Mouse (Mus musculus): Measurements from ENCODE around the gene Casq2. TPM values are rescaled to one million over a fixed set of nuclear protein-coding genes. Genes with fewer than 3 reads are reported as not detected.

Gene Casq2
- polyA plus RNA-seq, 1 experiment from 2014 or later: 6.5 TPM

- Histone ChIP-seq H3K4me1 (replicated peaks) (no peaks in the 10 kb centered on the region), H3K4me3 (replicated peaks) (no peak overlapping the region), H3K4me2 (no peak overlapping the region), H3K36me3 (replicated peaks) (no peaks in the 10 kb centered on the region; the same call in none of the 2 replicates), H3K9ac (no peak overlapping the region), H3K27me3 (no peaks in the 10 kb centered on the region), H3K9me3 (replicated peaks) (no peaks in the 10 kb centered on the region), H3K27ac (replicated peaks) (no peak overlapping the region)
- WGBS (ENCODE audit: insufficient replicate concordance): 63% methylated on average over 4 of the region's 4 CpGs
- no peak for ATAC-seq (ENCODE audit: insufficient read depth)
Observed at GRCm38 (mm10) chr3:102179869-102180268, 93.7 kb downstream of the Casq2 start.

GRCm38 (mm10) chr3:102180746-102181145 lies 94.5 kb downstream of the Casq2 start:
- Histone ChIP-seq H3K9ac (no peak overlapping the region), H3K4me2 (no peak overlapping the region), H3K27me3 (no peaks in the 10 kb centered on the region), H3K9me3 (replicated peaks) (no peaks in the 10 kb centered on the region), H3K4me1 (replicated peaks) (no peaks in the 10 kb centered on the region), H3K27ac (replicated peaks) (no peak overlapping the region), H3K4me3 (replicated peaks) (no peak overlapping the region), H3K36me3 (replicated peaks) (no peaks in the 10 kb centered on the region; the same call in none of the 2 replicates)
- 66% methylated on average over 7 of the region's 7 CpGs for WGBS (ENCODE audit: insufficient replicate concordance)
- no peak for ATAC-seq (ENCODE audit: insufficient read depth)

GRCm38 (mm10) chr3:102181191-102181590 lies 95.0 kb downstream of the Casq2 start:
- WGBS (ENCODE audit: insufficient replicate concordance): 74% methylated on average over 4 of the region's 4 CpGs
- ATAC-seq (ENCODE audit: insufficient read depth): no peak
- H3K9me3 ChIP-seq (replicated peaks): no peaks in the 10 kb centered on the region
- no peaks in the 10 kb centered on the region for H3K27me3 ChIP-seq
- H3K4me2 ChIP-seq: no peak overlapping the region
- H3K4me3 ChIP-seq (replicated peaks): no peak overlapping the region
- H3K4me1 ChIP-seq (replicated peaks): no peaks in the 10 kb centered on the region
- no peak overlapping the region for H3K9ac ChIP-seq
- H3K36me3 ChIP-seq (replicated peaks): no peaks in the 10 kb centered on the region; the same call in none of the 2 replicates
- no peak overlapping the region for H3K27ac ChIP-seq (replicated peaks)

- ATAC-seq (ENCODE audit: insufficient read depth): no peak
- 63% methylated on average over 2 of the region's 2 CpGs for WGBS (ENCODE audit: insufficient replicate concordance)
Observed at GRCm38 (mm10) chr3:102182601-102183000, 96.4 kb downstream of the Casq2 start.

GRCm38 (mm10) chr3:102184721-102185120 lies 98.5 kb downstream of the Casq2 start:
- Histone ChIP-seq H3K36me3 (replicated peaks) (no peaks in the 10 kb centered on the region; the same call in none of the 2 replicates), H3K4me2 (no peak overlapping the region), H3K4me3 (replicated peaks) (no peak overlapping the region), H3K27ac (replicated peaks) (no peak overlapping the region), H3K27me3 (no peaks in the 10 kb centered on the region), H3K9me3 (replicated peaks) (no peaks in the 10 kb centered on the region), H3K4me1 (replicated peaks) (no peaks in the 10 kb centered on the region), H3K9ac (no peak overlapping the region)
- ATAC-seq (ENCODE audit: insufficient read depth): no peak
- WGBS (ENCODE audit: insufficient replicate concordance): 64% methylated on average over 5 of the region's 5 CpGs

More at GRCm38 (mm10) chr3:102182601-102183000, 96.4 kb downstream of the Casq2 start:
- Histone ChIP-seq H3K27ac (replicated peaks) (no peak overlapping the region), H3K4me3 (replicated peaks) (no peak overlapping the region), H3K27me3 (no peaks in the 10 kb centered on the region), H3K4me2 (no peak overlapping the region), H3K4me1 (replicated peaks) (no peaks in the 10 kb centered on the region), H3K9me3 (replicated peaks) (no peaks in the 10 kb centered on the region), H3K9ac (no peak overlapping the region), H3K36me3 (replicated peaks) (no peaks in the 10 kb centered on the region; the same call in none of the 2 replicates)

GRCm38 (mm10) chr3:102187401-102187800 lies 101.2 kb downstream of the Casq2 start:
- Histone ChIP-seq H3K9ac (no peak overlapping the region), H3K27ac (replicated peaks) (no peak overlapping the region), H3K27me3 (peaks cover 7% of the 10 kb centered on the region), H3K4me1 (replicated peaks) (no peaks in the 10 kb centered on the region), H3K9me3 (replicated peaks) (no peaks in the 10 kb centered on the region), H3K4me2 (no peak overlapping the region), H3K36me3 (replicated peaks) (no peaks in the 10 kb centered on the region; the same call in 1 of the 2 replicates), H3K4me3 (replicated peaks) (no peak overlapping the region)
- WGBS (ENCODE audit: insufficient replicate concordance): 53% methylated on average over 4 of the region's 4 CpGs
- no peak for ATAC-seq (ENCODE audit: insufficient read depth)

GRCm38 (mm10) chr3:102188972-102189371 lies 102.8 kb downstream of the Casq2 start:
- ATAC-seq (ENCODE audit: insufficient read depth): no peak
- Histone ChIP-seq H3K36me3 (replicated peaks) (no peaks in the 10 kb centered on the region), H3K4me3 (replicated peaks) (no peak overlapping the region), H3K9me3 (replicated peaks) (no peaks in the 10 kb centered on the region), H3K4me2 (no peak overlapping the region), H3K27ac (replicated peaks) (no peak overlapping the region), H3K9ac (no peak overlapping the region), H3K4me1 (replicated peaks) (peaks cover under 1% of the 10 kb centered on the region; the same call in 1 of the 2 replicates), H3K27me3 (peaks cover 22% of the 10 kb centered on the region)
- 60% methylated on average over 6 of the region's 6 CpGs for WGBS (ENCODE audit: insufficient replicate concordance)

- Histone ChIP-seq H3K27ac (replicated peaks) (no peak overlapping the region), H3K4me2 (no peak overlapping the region), H3K4me3 (replicated peaks) (no peak overlapping the region), H3K9ac (no peak overlapping the region), H3K9me3 (replicated peaks) (no peaks in the 10 kb centered on the region), H3K36me3 (replicated peaks) (no peaks in the 10 kb centered on the region), H3K27me3 (peaks cover 33% of the 10 kb centered on the region), H3K4me1 (replicated peaks) (peaks cover 5% of the 10 kb centered on the region; the same call in 1 of the 2 replicates)
- no peak for ATAC-seq (ENCODE audit: insufficient read depth)
- 43% methylated on average over 4 of the region's 4 CpGs for WGBS (ENCODE audit: insufficient replicate concordance)
Observed at GRCm38 (mm10) chr3:102190015-102190414, 103.8 kb downstream of the Casq2 start.

GRCm38 (mm10) chr3:102190642-102191041 lies 104.4 kb downstream of the Casq2 start:
- peaks cover 5% of the 10 kb centered on the region; the same call in 1 of the 2 replicates for H3K4me1 ChIP-seq (replicated peaks)
- H3K4me2 ChIP-seq: no peak overlapping the region
- H3K27me3 ChIP-seq: peaks cover 39% of the 10 kb centered on the region
- no peak overlapping the region for H3K27ac ChIP-seq (replicated peaks)
- no peak overlapping the region for H3K4me3 ChIP-seq (replicated peaks)
- no peaks in the 10 kb centered on the region for H3K9me3 ChIP-seq (replicated peaks)
- no peaks in the 10 kb centered on the region for H3K36me3 ChIP-seq (replicated peaks)
- ATAC-seq (ENCODE audit: insufficient read depth): no peak
- no peak overlapping the region for H3K9ac ChIP-seq

GRCm38 (mm10) chr3:102191575-102191974 lies 105.4 kb downstream of the Casq2 start:
- peaks cover 5% of the 10 kb centered on the region; the same call in 1 of the 2 replicates for H3K4me1 ChIP-seq (replicated peaks)
- H3K9me3 ChIP-seq (replicated peaks): no peaks in the 10 kb centered on the region
- H3K4me2 ChIP-seq: no peak overlapping the region
- no peak overlapping the region for H3K27ac ChIP-seq (replicated peaks)
- no peak overlapping the region for H3K9ac ChIP-seq
- peaks cover 48% of the 10 kb centered on the region for H3K27me3 ChIP-seq
- H3K4me3 ChIP-seq (replicated peaks): no peak overlapping the region
- no peak for ATAC-seq (ENCODE audit: insufficient read depth)
- no peaks in the 10 kb centered on the region for H3K36me3 ChIP-seq (replicated peaks)
- 73% methylated on average over 3 of the region's 3 CpGs for WGBS (ENCODE audit: insufficient replicate concordance)

- ATAC-seq (ENCODE audit: insufficient read depth): no peak
- Histone ChIP-seq H3K9ac (no peak overlapping the region), H3K36me3 (replicated peaks) (no peaks in the 10 kb centered on the region), H3K4me2 (no peak overlapping the region), H3K27me3 (peaks cover 55% of the 10 kb centered on the region), H3K27ac (replicated peaks) (no peak overlapping the region), H3K9me3 (replicated peaks) (no peaks in the 10 kb centered on the region), H3K4me1 (replicated peaks) (peaks cover 5% of the 10 kb centered on the region; the same call in 1 of the 2 replicates), H3K4me3 (replicated peaks) (no peak overlapping the region)
- WGBS (ENCODE audit: insufficient replicate concordance): 67% methylated on average over 2 of the region's 2 CpGs
Observed at GRCm38 (mm10) chr3:102192621-102193020, 106.4 kb downstream of the Casq2 start.

All from liver, embryonic 15.5 days (tissue).